Comparison of ENCODE assay signal across 16 mouse cellular contexts in the genomic region with DNA sequence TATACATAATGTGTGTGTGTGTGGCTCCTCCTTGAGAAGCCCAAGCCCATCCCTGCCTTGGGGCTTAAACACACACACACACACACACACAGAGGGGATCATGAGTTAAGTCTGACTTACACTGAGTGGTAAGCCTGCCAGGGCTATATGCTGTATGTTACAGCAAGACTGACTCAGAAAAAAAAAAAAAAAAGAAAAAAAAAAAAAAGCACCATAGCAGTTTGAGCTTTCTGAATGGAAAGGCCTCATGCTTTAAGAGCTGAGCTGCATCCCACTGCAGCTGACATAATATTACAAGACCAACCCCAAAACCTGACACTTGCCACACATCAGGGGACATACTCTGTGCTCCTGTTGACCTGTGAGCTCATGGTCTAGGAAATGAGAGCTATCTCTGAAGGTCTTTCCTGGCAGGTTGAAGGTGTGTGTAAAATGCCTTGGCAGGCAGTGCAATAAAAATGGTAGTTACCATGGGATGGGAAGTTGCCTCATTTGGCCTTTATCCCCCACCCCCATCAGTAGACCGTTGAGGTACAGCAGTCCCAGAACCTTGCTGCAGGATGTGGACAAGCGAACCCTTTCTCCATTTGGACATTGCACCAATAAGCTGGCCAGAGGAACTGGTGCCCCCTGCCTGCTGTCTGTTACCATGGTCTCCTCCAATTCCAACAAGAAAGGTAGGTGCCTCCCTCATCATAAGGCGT. TPM values are rescaled to one million over a fixed set of nuclear protein-coding genes. Genes with fewer than 3 reads are reported as not detected.
DNase-seq lines count a peak whose midpoint lies in the region; ATAC-seq and TF ChIP-seq lines count a peak whose summit lies in the region.
"Had no signal": no experiment of that assay in that cellular context is flagged by ENCODE, and none has a peak within 500 bp of the region (broad histone marks: within the 10 kb centered on the region; RNA-seq: fewer than 3 reads in every experiment).

No protein-coding gene starts in this region.

- no peaks in the 10 kb centered on the region for H3K27me3 ChIP-seq in kidney, postnatal 0 days (ENCODE audit: insufficient read depth, low read length)
- peaks cover 6% of the 10 kb centered on the region for H3K27me3 ChIP-seq in liver, embryonic 13.5 days
- H3K27me3 ChIP-seq in stomach, embryonic 15.5 days (replicated peaks): no peaks in the 10 kb centered on the region
- H3K27me3 ChIP-seq: hindbrain, embryonic 15.5 days; limb, embryonic 15.5 days; neural tube, embryonic 13.5 days had no signal

- intact Hi-C loops in heart, postnatal 10 days (cut with DNase I): no loop called here

- no peak overlapping the region for H3K4me3 ChIP-seq in kidney, postnatal 0 days (replicated peaks; ENCODE audit: low read depth, low read length)
- no peak overlapping the region for H3K4me3 ChIP-seq in liver, embryonic 13.5 days (replicated peaks)
- H3K4me3 ChIP-seq in stomach, embryonic 15.5 days (replicated peaks): no peak overlapping the region
- H3K4me3 ChIP-seq in lung, adult 2 months (replicated peaks; ENCODE audit: extremely low read depth, low read depth, low read length): no peak overlapping the region
- H3K4me3 ChIP-seq: gastrocnemius, adult 2 months; hindbrain, embryonic 15.5 days; limb, embryonic 15.5 days; neural tube, embryonic 13.5 days had no signal

- no peak for ATAC-seq in kidney, postnatal 0 days (replicated peaks; ENCODE audit: low FRiP score, low read depth)
- ATAC-seq in liver, embryonic 13.5 days (ENCODE audit: low read depth): peak; percentile 25; the same call in 1 of the 2 replicates
- ATAC-seq in stomach, embryonic 15.5 days (ENCODE audit: insufficient read depth, low FRiP score, low read depth): peak; percentile 37; the same call in 1 of the 2 replicates
- ATAC-seq: forebrain, embryonic 14.5 days had no signal

- no peak overlapping the region for H3K9ac ChIP-seq in kidney, postnatal 0 days (ENCODE audit: low read depth, low read length)
- no peak overlapping the region for H3K9ac ChIP-seq in liver, embryonic 13.5 days
- H3K9ac ChIP-seq in stomach, embryonic 15.5 days: no peak overlapping the region
- H3K9ac ChIP-seq: hindbrain, embryonic 15.5 days; limb, embryonic 15.5 days; neural tube, embryonic 13.5 days had no signal

- WGBS in kidney, postnatal 0 days: 74% methylated on average over 3 of the region's 3 CpGs
- WGBS in liver, embryonic 13.5 days (ENCODE audit: insufficient replicate concordance): 74% methylated on average over 3 of the region's 3 CpGs
- 79% methylated on average over 3 of the region's 3 CpGs for WGBS in stomach, embryonic 15.5 days
- WGBS in lung, adult 2 months: 77% methylated on average over 3 of the region's 3 CpGs

- H3K27ac ChIP-seq in kidney, postnatal 0 days: no peak overlapping the region
- H3K27ac ChIP-seq in liver, embryonic 13.5 days: peak overlapping the region; percentile 2; the same call in 1 of the 2 replicates
- H3K27ac ChIP-seq in stomach, embryonic 15.5 days: no peak overlapping the region
- H3K27ac ChIP-seq: gastrocnemius, adult 2 months; hindbrain, embryonic 15.5 days; limb, embryonic 15.5 days; neural tube, embryonic 13.5 days had no signal

- peaks cover 10% of the 10 kb centered on the region; the same call in 1 of the 2 replicates for H3K36me3 ChIP-seq in kidney, postnatal 0 days (ENCODE audit: insufficient read depth, low read length)
- peaks cover 18% of the 10 kb centered on the region for H3K36me3 ChIP-seq in liver, embryonic 13.5 days
- peaks cover 6% of the 10 kb centered on the region for H3K36me3 ChIP-seq in stomach, embryonic 15.5 days

- H3K4me1 ChIP-seq in kidney, postnatal 0 days (replicated peaks; ENCODE audit: insufficient read depth, low read length): no peaks in the 10 kb centered on the region
- peaks cover 8% of the 10 kb centered on the region; the same call in 1 of the 2 replicates for H3K4me1 ChIP-seq in liver, embryonic 13.5 days (replicated peaks)
- no peaks in the 10 kb centered on the region for H3K4me1 ChIP-seq in stomach, embryonic 15.5 days
- no peaks in the 10 kb centered on the region for H3K4me1 ChIP-seq in lung, adult 2 months (ENCODE audit: control insufficient read depth, insufficient read depth, low read length)
- H3K4me1 ChIP-seq: hindbrain, embryonic 15.5 days; limb, embryonic 15.5 days; neural tube, embryonic 13.5 days had no signal

- no peaks in the 10 kb centered on the region for H3K9me3 ChIP-seq in kidney, postnatal 0 days (replicated peaks; ENCODE audit: low read length)
- no peaks in the 10 kb centered on the region for H3K9me3 ChIP-seq in liver, embryonic 13.5 days (replicated peaks)
- no peaks in the 10 kb centered on the region for H3K9me3 ChIP-seq in stomach, embryonic 15.5 days
- H3K9me3 ChIP-seq: hindbrain, embryonic 15.5 days; limb, embryonic 15.5 days; neural tube, embryonic 13.5 days had no signal

- H3K4me2 ChIP-seq in kidney, postnatal 0 days (ENCODE audit: low read length): no peak overlapping the region
- H3K4me2 ChIP-seq in liver, embryonic 13.5 days: no peak overlapping the region
- H3K4me2 ChIP-seq in stomach, embryonic 15.5 days: no peak overlapping the region
- H3K4me2 ChIP-seq: hindbrain, embryonic 15.5 days; limb, embryonic 15.5 days; neural tube, embryonic 13.5 days had no signal

- no peak for TF ChIP-seq POLR2A in lung, adult 2 months (IDR thresholded peaks at IDR 0.05; ENCODE audit: borderline replicate concordance, extremely low read depth, low read depth, low read length)

- TF ChIP-seq CTCF in kidney, postnatal 0 days (IDR thresholded peaks at IDR 0.05; ENCODE audit: low read depth): peak; percentile 42; the same call in 1 of the 2 replicates
- TF ChIP-seq CTCF in lung, adult 2 months (IDR thresholded peaks at IDR 0.05; ENCODE audit: insufficient read depth, low read length): no peak

- no peak for DNase-seq in kidney, postnatal 0 days (ENCODE audit: low spot score)
- DNase-seq in kidney, postnatal 25 days: no peak
- peak; percentile 35 for DNase-seq in NIH3T3 (ENCODE audit: low read depth)
- DNase-seq in liver, embryonic 13.5 days: no peak
- DNase-seq in thymus, postnatal 10 days (ENCODE audit: low spot score in 2 of 2): no peak
- no peak for DNase-seq in heart, postnatal 10 days
- DNase-seq in lung, adult 2 months: no peak
- DNase-seq: cerebellum, adult 9-11 months; embryo, embryonic 11 days; gastrocnemius, adult 2 months; layer of hippocampus, adult 9-11 months had no signal

RNA-seq across cellular contexts. Expression of a gene that starts 31.6 kb away (rescaled TPM):
- polyA plus RNA-seq in kidney, postnatal 0 days (2015; fragmentation: Nextera tagmentation; extraction: Ambion mirVana): 18.5 and 19.6 TPM in 2 replicates
- 8.7 and 8.9 TPM in 2 replicates for polyA plus RNA-seq in liver, embryonic 13.5 days (2015; fragmentation: Nextera tagmentation; extraction: Ambion mirVana)
- 23.7 and 23.9 TPM in 2 replicates for polyA plus RNA-seq in stomach, embryonic 15.5 days (2015; fragmentation: Nextera tagmentation; extraction: Ambion mirVana)
- total RNA-seq in heart, postnatal 10 days (2021): 10 to 100 TPM; 29.9 to 31.5 TPM
- 12.2 and 15.0 TPM in 2 replicates for polyA plus RNA-seq in lung, adult 2 months (2012; rRNA removed)

RNA-seq across cellular contexts. Expression of a gene that starts 56.3 kb away (rescaled TPM):
- polyA plus RNA-seq in kidney, postnatal 0 days (2015; fragmentation: Nextera tagmentation; extraction: Ambion mirVana): 2,528 and 2,557 TPM in 2 replicates
- 2,174 and 2,523 TPM in 2 replicates for polyA plus RNA-seq in liver, embryonic 13.5 days (2015; fragmentation: Nextera tagmentation; extraction: Ambion mirVana)
- polyA plus RNA-seq in stomach, embryonic 15.5 days (2015; fragmentation: Nextera tagmentation; extraction: Ambion mirVana): 1,924 and 2,089 TPM in 2 replicates
- 100 to 1,000 TPM; 868 to 930 TPM for total RNA-seq in heart, postnatal 10 days (2021)
- 282 and 339 TPM in 2 replicates for polyA plus RNA-seq in lung, adult 2 months (2012; rRNA removed)
